Mouse (Mus musculus): ENCODE results near the gene Tubb4b.

Tubb4b gene

DNA sequence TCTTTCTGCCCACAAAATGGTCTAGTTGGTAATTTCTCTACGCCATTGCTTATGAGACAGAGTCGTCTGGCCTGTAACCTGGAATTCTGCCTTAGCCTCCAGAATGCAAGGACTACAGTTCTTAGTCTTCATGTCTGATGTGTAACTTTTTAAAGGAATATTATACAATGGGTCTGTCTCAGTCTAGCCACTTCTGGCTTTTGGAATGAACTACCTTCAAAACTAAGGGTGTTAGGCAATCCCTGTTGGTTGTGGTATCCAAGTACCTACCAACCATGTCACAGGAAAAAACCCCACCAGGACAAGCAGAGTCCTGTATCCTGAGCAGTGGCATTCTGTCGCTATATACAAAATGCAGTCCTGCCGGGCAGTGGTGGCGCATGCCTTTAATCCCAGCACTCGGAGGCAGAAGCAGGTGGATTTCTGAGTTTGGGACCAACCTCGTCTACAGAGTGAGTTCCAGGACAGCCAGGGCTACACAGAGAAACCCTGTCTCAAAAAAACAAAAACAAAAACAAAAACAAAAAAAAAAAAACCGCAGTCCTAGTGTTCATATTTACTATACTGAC is 1.4 kb upstream of the Tubb4b start:
- no peak for DNase-seq (ENCODE audit: low spot score in 2 of 2)

DNA sequence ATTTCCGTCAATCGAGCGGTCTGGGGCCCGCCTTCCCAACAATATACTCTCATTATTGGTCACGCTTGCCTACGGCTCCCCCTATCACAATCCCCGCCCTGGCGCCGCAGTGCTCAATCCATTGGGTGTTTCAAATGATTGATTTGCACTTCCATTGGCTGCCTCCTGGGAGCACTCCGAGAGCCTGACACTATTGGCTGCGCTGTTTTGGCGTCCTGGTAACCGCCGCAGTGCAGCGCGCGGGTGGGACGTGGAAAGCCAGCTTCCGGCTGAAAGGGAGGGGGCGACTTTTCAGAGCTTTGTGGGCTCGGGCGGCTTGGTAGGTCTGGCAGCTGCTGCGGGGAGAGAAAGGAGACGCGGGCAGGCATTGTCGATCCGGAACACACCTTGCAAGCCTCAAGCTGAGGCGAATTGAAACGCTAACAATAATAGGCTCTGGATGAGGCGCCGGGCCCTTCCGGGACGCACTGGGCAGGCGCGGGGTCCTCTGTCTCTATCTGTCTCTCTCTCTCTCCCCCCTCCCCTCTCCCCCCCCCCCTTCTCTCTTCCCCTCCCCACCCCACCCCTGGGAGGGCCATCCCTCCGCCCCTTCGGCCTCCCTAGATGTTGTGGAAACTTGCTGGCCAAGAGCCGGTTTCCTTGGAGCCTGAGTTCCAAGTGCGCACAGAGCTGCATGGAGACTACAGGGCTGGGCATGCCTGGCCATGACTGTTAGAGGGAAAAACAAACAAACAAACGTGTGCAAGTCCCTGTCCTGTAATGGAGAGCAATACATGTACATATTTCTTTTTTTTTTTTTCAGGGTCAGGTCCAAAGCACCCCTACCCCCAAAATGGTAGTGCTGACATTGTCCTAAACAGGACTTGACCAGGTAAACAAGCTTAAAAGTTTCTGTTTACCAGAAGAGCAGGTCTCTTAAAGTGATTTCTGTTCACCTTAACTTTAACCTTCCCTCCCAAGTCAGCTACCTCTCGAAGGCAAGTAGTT is 557 bp upstream of the Tubb4b start:
- DNase-seq (ENCODE audit: low spot score in 2 of 2) = peak in 1 of 2 experiments; percentile 98

GRCm38 (mm10) chr2:25223681-25224491 is 616 bp downstream of the Tubb4b start:
- peak; percentile 75 to 88 for DNase-seq (ENCODE audit: low spot score in 2 of 2)

GRCm38 (mm10) chr2:25221331-25221772 is 3.1 kb downstream of the Tubb4b start:
- DNase-seq (ENCODE audit: low spot score in 2 of 2) = no peak

DNA sequence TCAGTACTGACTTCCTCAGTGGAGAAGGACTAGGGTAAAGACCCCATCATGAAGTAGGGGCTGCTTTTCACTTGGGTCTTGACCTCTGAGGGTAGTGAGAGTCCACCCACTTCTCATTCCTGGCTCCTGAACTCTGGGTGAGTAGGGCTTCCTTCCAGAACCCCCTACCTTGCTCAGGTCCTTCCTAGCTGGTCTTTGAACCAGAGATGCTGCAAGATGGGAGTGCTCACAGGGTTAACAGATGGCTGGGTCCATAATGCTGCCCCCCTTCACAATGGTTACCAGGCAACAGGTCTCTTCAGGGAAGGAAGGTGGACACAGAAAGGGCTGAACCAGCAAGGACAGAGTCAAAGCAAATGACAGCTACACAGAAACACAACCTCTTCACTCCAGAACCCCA is 6.1 kb downstream of the Tubb4b start, which contains the start of gene Fam166a:
TSS of gene Fam166a (plus strand) at position 301 of the 400 bp plus-strand sequence.
- no peak for DNase-seq (ENCODE audit: low spot score in 2 of 2)

GRCm38 (mm10) chr2:25217666-25218065 is 6.8 kb downstream of the Tubb4b start:
- DNase-seq (ENCODE audit: low spot score in 2 of 2) = no peak

DNA sequence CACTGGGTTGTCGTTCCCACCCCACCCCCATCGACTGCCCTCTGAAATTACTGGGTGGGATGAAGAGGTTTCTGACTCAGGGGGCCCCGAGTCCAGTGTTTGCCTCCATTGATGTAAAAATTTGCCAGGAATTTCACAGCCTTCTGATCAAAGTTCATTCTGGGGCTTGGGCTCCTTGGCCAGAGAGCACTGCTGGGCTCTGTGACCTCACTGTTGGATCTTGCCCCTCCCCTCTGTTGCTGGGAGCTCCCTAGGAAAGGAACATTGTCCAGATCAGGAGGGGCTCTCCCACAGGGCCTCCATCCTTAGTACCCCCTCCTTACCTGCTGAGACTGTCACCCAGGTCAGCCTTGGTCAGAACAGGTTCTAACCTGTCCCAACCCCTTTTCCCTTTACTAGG is 10.1 kb downstream of the Tubb4b start, which contains the start of gene Stpg3:
TSS of gene Stpg3 (minus strand) at position 194 of the 400 bp plus-strand sequence.
- no peak for DNase-seq (ENCODE audit: low spot score in 2 of 2)

DNA sequence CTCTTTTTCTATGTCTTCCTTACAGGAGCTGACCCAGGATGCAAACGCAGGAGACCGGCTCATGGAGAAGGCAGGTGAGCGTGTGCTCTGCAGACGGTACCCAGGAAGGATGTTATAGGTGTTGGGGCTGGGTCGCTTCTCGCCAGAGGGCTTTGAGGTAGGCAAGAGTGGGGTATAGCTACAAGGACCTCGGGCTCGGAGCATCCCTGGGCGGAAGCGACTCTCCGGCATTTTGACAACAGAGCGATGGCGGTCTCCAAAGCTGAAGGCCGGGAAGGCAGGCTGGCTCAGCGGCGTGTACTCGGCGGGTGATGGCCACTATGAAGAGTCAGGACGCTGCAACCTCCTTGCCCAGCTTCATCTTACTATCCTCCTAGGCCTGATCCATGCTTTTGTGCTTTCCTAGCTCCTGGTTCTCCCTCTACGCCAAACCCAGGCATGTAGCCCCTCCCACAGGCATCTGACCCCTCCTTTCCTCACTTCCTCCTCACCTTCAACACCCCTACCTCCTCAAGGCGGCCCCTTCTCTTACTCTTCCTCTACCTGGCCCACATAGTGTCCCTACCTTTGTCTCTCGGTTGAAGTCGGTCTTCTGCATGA is 11.1 kb downstream of the Tubb4b start:
- no peak for DNase-seq (ENCODE audit: low spot score in 2 of 2)

DNA sequence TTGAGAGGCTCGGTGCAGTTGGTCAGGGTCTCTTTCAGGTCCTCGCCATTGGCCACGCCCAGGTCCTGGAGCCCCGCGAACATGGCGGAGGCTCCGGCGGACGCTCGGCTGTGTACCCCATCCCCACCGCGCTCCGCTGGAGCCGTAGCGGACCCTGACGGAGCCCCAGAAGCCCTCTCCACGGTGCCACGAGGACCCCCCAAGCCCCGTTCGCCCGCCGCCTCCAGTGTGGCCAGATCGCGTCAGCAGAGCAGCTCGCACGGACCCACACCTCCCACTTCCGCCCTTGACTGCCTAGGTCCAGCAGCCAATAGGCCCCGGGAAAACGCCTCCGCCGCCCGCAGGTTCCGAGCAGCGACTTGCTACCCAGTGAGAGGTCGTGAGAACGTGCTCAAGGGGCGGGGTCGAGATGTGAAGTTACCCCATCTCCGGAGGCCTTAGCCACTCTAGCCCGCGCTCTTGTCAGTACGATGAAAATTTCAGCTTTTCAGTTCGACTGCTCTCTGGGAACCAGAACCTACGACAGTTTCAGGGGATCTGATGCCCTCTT is 13.3 kb downstream of the Tubb4b start, which contains the start of gene Nelfb:
TSS of gene Nelfb (minus strand) at position 369 of the 550 bp plus-strand sequence.
- DNase-seq (ENCODE audit: low spot score in 2 of 2) = peak; percentile 87 to 96

- DNase-seq (ENCODE audit: low spot score in 2 of 2) = no peak
Measured at GRCm38 (mm10) chr2:25210686-25211085, 13.8 kb downstream of the Tubb4b start.

DNA sequence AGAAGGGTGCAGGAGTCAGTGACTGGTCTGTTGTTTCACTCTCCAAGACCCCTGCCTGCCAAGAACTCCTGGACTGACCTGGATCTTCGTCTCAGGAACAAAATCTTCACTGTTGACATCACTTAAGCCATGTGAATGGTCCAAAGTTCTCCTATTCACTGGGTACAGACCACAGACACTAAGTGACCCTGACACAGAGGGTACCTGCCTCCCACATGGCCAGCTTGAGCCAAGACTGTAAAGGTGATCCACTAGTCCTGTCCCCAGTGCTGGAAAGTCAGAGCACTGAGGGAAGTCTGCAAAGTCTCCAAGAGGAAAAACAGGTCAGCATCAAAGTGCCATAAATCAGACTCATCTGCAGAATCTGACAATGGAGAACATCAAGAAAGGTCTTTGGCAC is 16.9 kb downstream of the Tubb4b start:
- DNase-seq (ENCODE audit: low spot score in 2 of 2) = no peak

DNA sequence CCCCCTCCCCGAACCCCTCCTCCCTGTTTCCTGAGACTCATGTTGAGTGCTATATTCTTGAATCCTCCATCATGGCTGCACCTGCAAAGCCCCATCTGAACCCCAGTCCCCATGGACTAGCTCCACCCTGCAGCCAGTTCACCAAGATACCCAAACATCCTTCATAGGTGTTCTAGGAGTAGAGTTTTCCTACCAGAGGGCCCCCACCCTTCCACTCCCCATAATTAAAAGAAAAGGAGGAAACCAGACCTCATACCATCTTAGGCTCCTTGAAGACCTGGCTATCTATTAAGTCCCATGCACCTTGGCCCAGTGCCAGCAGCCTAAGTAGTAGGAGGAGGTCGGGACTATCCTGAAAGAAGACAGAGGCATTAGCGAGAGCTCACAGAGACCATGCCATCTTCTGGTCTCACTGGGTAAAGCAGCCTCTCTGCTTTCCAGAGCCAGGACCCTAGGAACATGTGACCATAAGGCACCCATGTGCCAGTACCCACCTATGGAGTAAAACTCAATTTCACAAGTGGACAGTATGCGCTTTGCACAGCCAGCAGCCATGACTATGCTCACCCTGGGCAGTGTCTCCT is 20.8 kb downstream of the Tubb4b start:
- no peak for DNase-seq (ENCODE audit: low spot score in 2 of 2)

GRCm38 (mm10) chr2:25200631-25201030 is 23.9 kb downstream of the Tubb4b start:
- no peak for DNase-seq (ENCODE audit: low spot score in 2 of 2)

GRCm38 (mm10) chr2:25197946-25198345 is 26.6 kb downstream of the Tubb4b start:
- no peak for DNase-seq (ENCODE audit: low spot score in 2 of 2)

DNA sequence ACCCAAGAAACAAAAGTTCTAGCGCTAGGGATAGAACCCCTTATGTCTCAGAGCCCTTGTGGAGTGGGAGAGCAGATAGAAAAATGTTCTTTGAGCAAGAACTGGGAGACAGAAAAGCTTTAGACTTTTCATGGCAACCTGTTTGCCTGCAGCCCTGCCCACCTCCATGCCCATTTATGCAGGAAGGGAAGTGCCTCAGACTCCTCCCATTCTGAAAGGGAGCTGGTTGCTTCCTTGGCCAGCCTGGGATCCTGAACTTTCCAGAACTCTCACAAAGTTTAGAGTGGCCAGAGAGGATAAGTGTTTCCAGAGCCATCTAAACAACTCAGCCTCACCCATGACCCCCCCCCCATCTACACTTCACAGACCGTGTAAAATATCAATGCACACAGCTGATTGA is 27.3 kb downstream of the Tubb4b start:
- DNase-seq (ENCODE audit: low spot score in 2 of 2) = no peak

DNA sequence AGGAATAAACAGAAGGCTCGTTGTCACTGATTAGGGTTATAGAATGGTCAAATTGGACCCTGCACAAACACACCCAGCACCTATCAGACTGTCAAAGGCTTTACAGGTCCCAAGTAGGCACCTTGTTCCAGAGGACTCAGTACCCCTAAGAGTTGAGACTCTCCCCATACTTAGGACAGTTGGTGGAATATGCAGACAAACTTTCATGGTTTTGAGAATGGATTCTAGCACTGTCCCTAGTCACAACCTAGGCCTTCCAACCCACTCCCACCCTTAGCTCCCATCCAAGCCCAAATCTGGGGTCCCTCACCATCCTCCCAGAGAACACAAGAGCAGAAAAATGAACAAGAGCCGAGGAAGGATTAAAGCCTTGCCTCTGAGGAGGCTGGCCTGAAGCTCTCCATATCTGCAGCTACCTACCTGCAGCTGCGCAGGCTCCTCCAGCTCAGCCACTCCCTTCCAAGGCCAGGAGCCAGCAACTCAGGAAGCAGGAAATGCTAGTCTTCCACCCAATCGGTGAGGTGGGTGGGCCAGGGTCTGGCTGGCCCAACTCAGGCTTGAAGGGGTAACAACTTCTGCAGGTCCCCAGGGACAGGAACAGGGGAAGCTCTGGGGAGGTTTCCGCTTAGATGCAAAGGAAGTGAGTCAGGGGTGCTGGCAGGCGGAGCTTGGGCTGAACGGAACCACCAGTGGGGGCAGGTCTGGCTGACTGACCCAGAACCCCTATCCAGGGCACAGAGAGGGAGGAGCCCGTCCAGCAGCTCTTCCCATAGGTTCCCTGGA is 28.1 kb downstream of the Tubb4b start, which contains the start of gene Tor4a:
TSS of gene Tor4a (minus strand) at position 715 of the 783 bp plus-strand sequence.
- DNase-seq (ENCODE audit: low spot score in 2 of 2) = peak; percentile 70 to 79

- peak; percentile 55 to 60 for DNase-seq (ENCODE audit: low spot score in 2 of 2)
Measured at GRCm38 (mm10) chr2:25195211-25196156, 29.0 kb downstream of the Tubb4b start.

DNA sequence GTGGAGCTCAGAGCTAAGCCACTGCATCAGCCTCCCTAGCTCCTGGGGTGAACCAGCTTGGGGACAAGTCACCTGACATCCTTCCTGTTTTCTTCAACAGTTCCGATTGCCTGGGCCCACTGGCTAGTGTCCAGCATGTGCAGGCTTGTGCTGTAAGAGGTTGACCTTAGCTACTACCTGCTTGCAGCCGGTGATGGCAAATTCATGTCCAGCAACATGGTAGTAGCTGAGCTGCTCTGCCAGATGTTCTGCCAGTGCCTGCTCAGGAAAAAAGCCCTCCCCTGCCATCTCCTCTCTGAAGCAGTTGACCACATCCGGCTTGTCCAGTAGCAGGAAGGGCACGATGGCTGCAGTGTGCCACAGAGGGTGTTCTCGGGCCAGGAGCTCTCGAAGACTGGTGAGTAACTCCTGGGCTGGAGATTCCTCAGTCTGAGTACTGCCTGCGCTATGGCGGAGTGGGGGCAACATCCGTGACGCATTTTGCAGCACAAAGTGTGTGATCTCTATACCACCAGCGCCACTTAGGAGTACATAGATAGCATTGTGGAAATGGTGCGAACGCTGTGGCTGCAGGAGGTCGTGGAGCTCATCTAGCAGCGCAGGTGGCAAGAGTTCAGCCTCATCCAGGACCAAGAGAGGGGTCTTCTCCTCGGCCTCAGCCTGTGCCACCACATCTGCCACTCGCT is 29.9 kb downstream of the Tubb4b start:
- DNase-seq (ENCODE audit: low spot score in 2 of 2) = no peak
